ENCODE assay signal across 33 mouse cellular contexts in genomic region chr6:23630465-23630864, GRCm38 (mm10). TPM values are rescaled to one million over a fixed set of nuclear protein-coding genes. Genes with fewer than 3 reads are reported as not detected.
DNase-seq lines count a peak whose midpoint lies in the region; ATAC-seq lines count a peak whose summit lies in the region.
"Had no signal": no experiment of that assay in that cellular context is flagged by ENCODE, and none has a peak within 500 bp of the region (broad histone marks: within the 10 kb centered on the region; RNA-seq: fewer than 3 reads in every experiment).

No protein-coding gene starts in this region.

- H3K27me3 ChIP-seq in midbrain, embryonic 11.5 days (ENCODE audit: control insufficient read depth, insufficient read depth, low read length): no peaks in the 10 kb centered on the region
- no peaks in the 10 kb centered on the region for H3K27me3 ChIP-seq in midbrain, embryonic 14.5 days (ENCODE audit: control insufficient read depth, insufficient read depth, low read length)
- H3K27me3 ChIP-seq: CH12.LX; forebrain, embryonic 15.5 days; heart, embryonic 12.5 days; heart, embryonic 15.5 days; hindbrain, embryonic 13.5 days; Patski had no signal

- 13% methylated on average over 4 of the region's 4 CpGs for WGBS in midbrain, embryonic 11.5 days
- 7% methylated on average over 4 of the region's 4 CpGs for WGBS in midbrain, embryonic 14.5 days

- no peak overlapping the region for H3K27ac ChIP-seq in midbrain, embryonic 11.5 days (ENCODE audit: low read depth, low read length)
- H3K27ac ChIP-seq in midbrain, embryonic 14.5 days (replicated peaks; ENCODE audit: low read depth, low read length): no peak overlapping the region
- H3K27ac ChIP-seq: forebrain, embryonic 10.5 days; forebrain, embryonic 15.5 days; heart, embryonic 15.5 days; hindbrain, embryonic 10.5 days; hindbrain, embryonic 13.5 days; hindbrain, postnatal 0 days had no signal

- no peak overlapping the region for H3K4me2 ChIP-seq in midbrain, embryonic 11.5 days
- no peak overlapping the region for H3K4me2 ChIP-seq in midbrain, embryonic 14.5 days (ENCODE audit: low read length)
- H3K4me2 ChIP-seq: forebrain, embryonic 15.5 days; heart, embryonic 12.5 days; heart, embryonic 15.5 days; hindbrain, embryonic 13.5 days had no signal

- H3K9ac ChIP-seq in midbrain, embryonic 11.5 days (ENCODE audit: low read length): no peak overlapping the region
- no peak overlapping the region for H3K9ac ChIP-seq in midbrain, embryonic 14.5 days (replicated peaks; ENCODE audit: low read length)
- H3K9ac ChIP-seq: forebrain, embryonic 15.5 days; heart, embryonic 12.5 days; heart, embryonic 15.5 days; hindbrain, embryonic 13.5 days had no signal

- H3K36me3 ChIP-seq in midbrain, embryonic 11.5 days (ENCODE audit: control insufficient read depth, insufficient read depth, low read length): no peaks in the 10 kb centered on the region
- no peaks in the 10 kb centered on the region for H3K36me3 ChIP-seq in midbrain, embryonic 14.5 days (ENCODE audit: control insufficient read depth, insufficient read depth, low read length)
- H3K36me3 ChIP-seq: forebrain, embryonic 10.5 days; forebrain, embryonic 15.5 days; G1E; heart, embryonic 12.5 days; heart, embryonic 15.5 days; hindbrain, embryonic 10.5 days; hindbrain, embryonic 13.5 days had no signal

- peak; percentile 84 for DNase-seq in midbrain, embryonic 11.5 days (ENCODE audit: low spot score, missing footprints)
- no peak for DNase-seq in midbrain, embryonic 14.5 days
- peak; percentile 21 for DNase-seq in embryo, embryonic 10 days (ENCODE audit: low spot score)
- DNase-seq in embryo, embryonic 9.5 days (ENCODE audit: extremely low spot score): peak; percentile 3
- DNase-seq in cerebellum, postnatal 4 days (ENCODE audit: low spot score in 2 of 2): no peak
- DNase-seq: adrenal gland, postnatal 10 days; adrenal gland, postnatal 36 days; B cell, adult 2 months; cerebellum, adult 11 months; cerebellum, adult 2 months; cerebellum, adult 9-11 months; cerebellum, postnatal 25 days; gastrocnemius, postnatal 25 days; heart, adult 18-20 months; heart, postnatal 10 days; heart, postnatal 36 days had no signal

- no peak overlapping the region for H3K4me3 ChIP-seq in midbrain, embryonic 11.5 days (ENCODE audit: low read depth, low read length)
- H3K4me3 ChIP-seq in midbrain, embryonic 14.5 days (replicated peaks; ENCODE audit: low read depth, low read length): no peak overlapping the region
- H3K4me3 ChIP-seq: forebrain, embryonic 10.5 days; forebrain, embryonic 15.5 days; heart, embryonic 12.5 days; heart, embryonic 15.5 days; hindbrain, embryonic 10.5 days; hindbrain, embryonic 13.5 days had no signal

- peaks cover 3% of the 10 kb centered on the region; the same call in 1 of the 2 replicates for H3K4me1 ChIP-seq in midbrain, embryonic 11.5 days (ENCODE audit: control insufficient read depth, insufficient read depth, low read length)
- no peaks in the 10 kb centered on the region for H3K4me1 ChIP-seq in midbrain, embryonic 14.5 days (ENCODE audit: control insufficient read depth, insufficient read depth, low read length)
- H3K4me1 ChIP-seq: forebrain, embryonic 15.5 days; heart, embryonic 12.5 days; heart, embryonic 15.5 days had no signal

- no peaks in the 10 kb centered on the region for H3K9me3 ChIP-seq in midbrain, embryonic 11.5 days (ENCODE audit: control insufficient read depth, low read length)
- no peaks in the 10 kb centered on the region for H3K9me3 ChIP-seq in midbrain, embryonic 14.5 days (ENCODE audit: control insufficient read depth, low read length)
- H3K9me3 ChIP-seq: forebrain, embryonic 10.5 days; forebrain, embryonic 15.5 days; G1E; heart, embryonic 12.5 days; heart, embryonic 15.5 days; hindbrain, embryonic 10.5 days; hindbrain, embryonic 13.5 days had no signal

- ATAC-seq in midbrain, embryonic 11.5 days (ENCODE audit: low FRiP score): no peak
- no peak for ATAC-seq in midbrain, embryonic 14.5 days (ENCODE audit: low FRiP score, low TSS enrichment)
- ATAC-seq in megakaryocyte, adult 5-6 weeks (ENCODE audit: poor library complexity, severe bottlenecking): no peak
- ATAC-seq: forebrain, embryonic 15.5 days; hindbrain, postnatal 0 days; inflammation-experienced regulatory T-cells, adult 6 months; intestine, embryonic 16.5 days; Patski had no signal

RNA-seq across cellular contexts. Expression of gene Rnf133, which starts 19.6 kb away (rescaled TPM):
- not detected in 2 replicates for polyA plus RNA-seq in midbrain, embryonic 11.5 days (2014; fragmentation: Nextera tagmentation; extraction: Ambion mirVana)
- not detected in 2 replicates for polyA plus RNA-seq in midbrain, embryonic 14.5 days (2014; fragmentation: Nextera tagmentation; extraction: Ambion mirVana)
- total RNA-seq in megakaryocyte, adult 5-6 weeks (2015): not detected in 2 replicates
- total RNA-seq in megakaryocyte, adult 5-6 weeks (2017): not detected in 2 replicates
- total RNA-seq: adrenal gland, adult 18-20 months; adrenal gland, postnatal 10 days; adrenal gland, postnatal 36 days; CH12.LX; gastrocnemius, adult 8-10 months; gastrocnemius, postnatal 25 days; heart, adult 18-20 months; heart, postnatal 10 days; heart, postnatal 36 days had no signal
- polyA plus RNA-seq: embryonic facial prominence, embryonic 11.5 days; embryonic facial prominence, embryonic 14.5 days; forebrain, embryonic 10.5 days; forebrain, embryonic 15.5 days; G1E; heart, embryonic 12.5 days; heart, embryonic 15.5 days; hindbrain, embryonic 10.5 days; hindbrain, embryonic 13.5 days; hindbrain, postnatal 0 days; inflammation-experienced regulatory T-cells, adult 6 months; intestine, embryonic 16.5 days; Patski had no signal

RNA-seq across cellular contexts. Expression of gene Rnf148, which starts 24.5 kb away (rescaled TPM):
- polyA plus RNA-seq in midbrain, embryonic 11.5 days (2014; fragmentation: Nextera tagmentation; extraction: Ambion mirVana): not detected in 2 replicates
- not detected in 2 replicates for polyA plus RNA-seq in midbrain, embryonic 14.5 days (2014; fragmentation: Nextera tagmentation; extraction: Ambion mirVana)
- total RNA-seq in megakaryocyte, adult 5-6 weeks (2015): not detected in 2 replicates
- total RNA-seq in megakaryocyte, adult 5-6 weeks (2017): not detected in 2 replicates
- total RNA-seq: adrenal gland, adult 18-20 months; adrenal gland, postnatal 10 days; adrenal gland, postnatal 36 days; CH12.LX; gastrocnemius, adult 8-10 months; gastrocnemius, postnatal 25 days; heart, adult 18-20 months; heart, postnatal 10 days; heart, postnatal 36 days had no signal
- polyA plus RNA-seq: embryonic facial prominence, embryonic 11.5 days; embryonic facial prominence, embryonic 14.5 days; forebrain, embryonic 10.5 days; forebrain, embryonic 15.5 days; G1E; heart, embryonic 12.5 days; heart, embryonic 15.5 days; hindbrain, embryonic 10.5 days; hindbrain, embryonic 13.5 days; inflammation-experienced regulatory T-cells, adult 6 months; intestine, embryonic 16.5 days; Patski had no signal

Comparison
In these comparisons a context has a peak if more than half of its experiments do, and no peak if none do; other contexts are left out.
1. DNase-seq: peak in midbrain, embryonic 11.5 days (single experiment), embryo, embryonic 10 days (single experiment) and embryo, embryonic 9.5 days (single experiment); none in midbrain, embryonic 14.5 days (single experiment) and cerebellum, postnatal 4 days (0 of 2).